Mouse (Mus musculus): Measurements from ENCODE around the gene Pard3. TPM values are rescaled to one million over a fixed set of nuclear protein-coding genes. Genes with fewer than 3 reads are reported as not detected.

Gene Pard3
- total RNA-seq, 2 experiments from 2014 or later = 14.4 to 21.6 TPM

GRCm38 (mm10) chr8:127438625-127439391, 375.1 kb downstream of the Pard3 start:
- intact Hi-C loops (cut with DNase I) = loop anchor here (5.0 kb wide), 1 partner anchor 923 kb away; no protein-coding TSS in a partner anchor
- peak; percentile 51 to 53 for DNase-seq (ENCODE audit: low spot score in 2 of 2)

- peak; percentile 31 to 58 for DNase-seq (ENCODE audit: low spot score in 2 of 2)
- intact Hi-C loops (cut with DNase I) = loop anchor here (5.0 kb wide), 1 partner anchor 923 kb away; no protein-coding TSS in a partner anchor
Measured at GRCm38 (mm10) chr8:127439392-127440160, 375.9 kb downstream of the Pard3 start.

- peak in 1 of 2 experiments; percentile 59 for DNase-seq (ENCODE audit: low spot score in 2 of 2)
- intact Hi-C loops (cut with DNase I) = no loop called here
Measured at GRCm38 (mm10) chr8:127440161-127440833, 376.6 kb downstream of the Pard3 start.

GRCm38 (mm10) chr8:127440834-127441485, 377.3 kb downstream of the Pard3 start:
- intact Hi-C loops (cut with DNase I) = no loop called here
- DNase-seq (ENCODE audit: low spot score in 2 of 2) = no peak

GRCm38 (mm10) chr8:127447401-127447800, 383.7 kb downstream of the Pard3 start:
- no peak for DNase-seq (ENCODE audit: low spot score in 2 of 2)
- intact Hi-C loops (cut with DNase I) = no loop called here

- intact Hi-C loops (cut with DNase I) = no loop called here
- no peak for DNase-seq (ENCODE audit: low spot score in 2 of 2)
Measured at GRCm38 (mm10) chr8:127449066-127449840, 385.6 kb downstream of the Pard3 start.

GRCm38 (mm10) chr8:127450954-127451668, 387.4 kb downstream of the Pard3 start:
- DNase-seq (ENCODE audit: low spot score in 2 of 2) = no peak
- intact Hi-C loops (cut with DNase I) = no loop called here

- intact Hi-C loops (cut with DNase I) = no loop called here
- no peak for DNase-seq (ENCODE audit: low spot score in 2 of 2)
Measured at GRCm38 (mm10) chr8:127452364-127452763, 388.7 kb downstream of the Pard3 start.

- intact Hi-C loops (cut with DNase I) = no loop called here
- DNase-seq (ENCODE audit: low spot score in 2 of 2) = no peak
Measured at GRCm38 (mm10) chr8:127457901-127458300, 394.2 kb downstream of the Pard3 start.

GRCm38 (mm10) chr8:127461173-127461572, 397.5 kb downstream of the Pard3 start:
- DNase-seq (ENCODE audit: low spot score in 2 of 2) = no peak
- intact Hi-C loops (cut with DNase I) = no loop called here

- intact Hi-C loops (cut with DNase I) = no loop called here
- DNase-seq (ENCODE audit: low spot score in 2 of 2) = no peak
Measured at GRCm38 (mm10) chr8:127462378-127462935, 398.8 kb downstream of the Pard3 start.

- DNase-seq (ENCODE audit: low spot score in 2 of 2) = no peak
- intact Hi-C loops (cut with DNase I) = no loop called here
Measured at GRCm38 (mm10) chr8:127464300-127464699, 400.6 kb downstream of the Pard3 start.

GRCm38 (mm10) chr8:127472204-127472603, 408.5 kb downstream of the Pard3 start:
- intact Hi-C loops (cut with DNase I) = no loop called here
- no peak for DNase-seq (ENCODE audit: low spot score in 2 of 2)

GRCm38 (mm10) chr8:127480003-127480402, 416.3 kb downstream of the Pard3 start:
- peak; percentile 18 to 57 for DNase-seq (ENCODE audit: low spot score in 2 of 2)

GRCm38 (mm10) chr8:127485618-127486017, 421.9 kb downstream of the Pard3 start:
- intact Hi-C loops (cut with DNase I) = no loop called here
- DNase-seq (ENCODE audit: low spot score in 2 of 2) = no peak

More at GRCm38 (mm10) chr8:127480003-127480402, 416.3 kb downstream of the Pard3 start:
- intact Hi-C loops (cut with DNase I) = no loop called here

GRCm38 (mm10) chr8:127491963-127492362, 428.3 kb downstream of the Pard3 start:
- no peak for DNase-seq (ENCODE audit: low spot score in 2 of 2)

GRCm38 (mm10) chr8:127495226-127495780, 431.6 kb downstream of the Pard3 start:
- intact Hi-C loops (cut with DNase I) = no loop called here

More at GRCm38 (mm10) chr8:127491963-127492362, 428.3 kb downstream of the Pard3 start:
- intact Hi-C loops (cut with DNase I) = no loop called here

More at GRCm38 (mm10) chr8:127495226-127495780, 431.6 kb downstream of the Pard3 start:
- no peak for DNase-seq (ENCODE audit: low spot score in 2 of 2)
